Mouse (Mus musculus) MEL (cell line): ENCODE results near the gene Srgap3.

Experiments used
- BHLHE40 ChIP-seq: IDR thresholded peaks from 2 replicates; pipeline ENCODE4 v1.6.1; 2012; ENCODE audit warnings: low read depth, mild to moderate bottlenecking, inconsistent platforms, low read length, improper control_type of control experiment, borderline replicate concordance
- TBP ChIP-seq: IDR thresholded peaks from 2 replicates; pipeline ENCODE4 v1.8.0; 2011; ENCODE audit warnings: low read depth, low read length, improper control_type of control experiment

DNA sequence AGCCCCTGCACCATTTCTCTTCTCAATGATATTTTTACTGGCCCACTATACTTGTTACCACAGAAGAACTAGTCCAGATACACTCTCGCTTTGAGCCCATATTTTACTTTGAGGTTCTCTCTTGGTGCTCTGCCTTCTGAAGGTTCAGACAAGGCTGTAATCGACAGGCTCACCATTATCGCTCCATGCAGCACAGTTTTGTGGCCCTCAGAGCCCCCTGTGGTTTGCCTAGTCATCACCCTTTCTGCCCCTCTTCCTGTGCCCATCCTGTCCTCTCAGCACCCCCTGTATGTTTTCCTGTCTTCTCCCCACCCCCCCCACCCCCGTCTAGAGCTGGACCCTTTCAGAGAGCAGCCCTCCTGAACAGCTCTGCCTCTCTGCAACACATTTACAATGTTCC lies 111.7 kb downstream of the Srgap3 start:
- no peak for TF ChIP-seq BHLHE40
- no peak for TF ChIP-seq TBP
